Mouse (Mus musculus) stomach, embryonic 16.5 days (tissue): ENCODE measurements around the gene Gabbr2. TPM values are rescaled to one million over a fixed set of nuclear protein-coding genes. Genes with fewer than 3 reads are reported as not detected.
A peak's percentile ranks its signal among the peaks of the same experiment; 100 is the strongest.

ENCODE experiments used
- ATAC-seq: fragments of 200-750 bp; cut with Nextera tagmentation; 2 replicates; pipeline ENCODE4 v1.8.0; 2017; ENCODE audit warnings: moderate number of reproducible peaks, moderate TSS enrichment; ENCODE audit not compliant: insufficient read depth, low FRiP score
- H3K27ac ChIP-seq: fragments of 300-500 bp; sonication (generic); 2 replicates; pipeline ENCODE4 v1.5.1; 2014; ENCODE audit warnings: low read length
- H3K27me3 ChIP-seq: fragments of 300-500 bp; sonication (generic); 2 replicates; pipeline ENCODE4 v1.6.1; 2014; ENCODE audit warnings: low read length, control low read depth, mixed read lengths; ENCODE audit not compliant: control insufficient read depth, insufficient read depth
- H3K36me3 ChIP-seq: fragments of 300-500 bp; sonication (generic); 2 replicates; pipeline ENCODE4 v1.6.1; 2014; ENCODE audit warnings: low read length; ENCODE audit not compliant: control insufficient read depth, insufficient read depth
- H3K4me1 ChIP-seq: fragments of 300-500 bp; sonication (generic); 2 replicates; pipeline ENCODE4 v1.6.1; 2014; ENCODE audit warnings: low read length, control low read depth, mixed read lengths; ENCODE audit not compliant: control insufficient read depth, insufficient read depth
- H3K4me2 ChIP-seq: fragments of 300-500 bp; sonication (generic); 2 replicates; pipeline ENCODE4 v1.6.1; 2014; ENCODE audit warnings: low read depth, low read length, mixed read lengths
- H3K4me3 ChIP-seq: fragments of 300-500 bp; sonication (generic); replicated peaks from 2 replicates; pipeline ENCODE4 v1.5.1; 2014; ENCODE audit warnings: mild to moderate bottlenecking, low read length
- H3K9ac ChIP-seq: fragments of 300-500 bp; sonication (generic); 2 replicates; pipeline ENCODE4 v1.6.1; 2014; ENCODE audit warnings: low read length
- H3K9me3 ChIP-seq: fragments of 300-500 bp; sonication (generic); replicated peaks from 2 replicates; pipeline ENCODE4 v1.6.1; 2016; ENCODE audit warnings: low read length, control low read depth; ENCODE audit not compliant: control insufficient read depth
- WGBS: fragments of 180-500 bp; shearing (Covaris S2); extraction: QIAGEN DNeasy Blood & Tissue Kit; methylation state at CpG from one replicate; pipeline ENCODE4 v1.1.7; 2014; 5-methylcytosine and 5-hydroxymethylcytosine counted together
- polyA plus RNA-seq: library from polyadenylated mRNA; unstranded; fragments of >200 nt; fragmentation: Nextera tagmentation; extraction: Ambion mirVana; gene quantifications from 2 replicates; pipeline ENCODE4 v1.2.1, GENCODE M21; 2015

Gene Gabbr2
- polyA plus RNA-seq, 1 experiment from 2014 or later, result 0.10 TPM

GRCm38 (mm10) chr4:46837362-46837761 is 154.3 kb downstream of the Gabbr2 start:
- Histone ChIP-seq H3K9me3 (no peaks in the 10 kb centered on the region), H3K9ac (no peak overlapping the region), H3K36me3 (no peaks in the 10 kb centered on the region), H3K4me3 (no peak overlapping the region), H3K4me1 (no peaks in the 10 kb centered on the region), H3K4me2 (no peak overlapping the region), H3K27ac (no peak overlapping the region), H3K27me3 (no peaks in the 10 kb centered on the region)
- 75% methylated on average over 7 of the region's 7 CpGs for WGBS
- no peak for ATAC-seq

GRCm38 (mm10) chr4:46836065-46836464 is 155.6 kb downstream of the Gabbr2 start:
- no peak overlapping the region for H3K4me2 ChIP-seq
- no peaks in the 10 kb centered on the region for H3K27me3 ChIP-seq
- H3K9me3 ChIP-seq, result no peaks in the 10 kb centered on the region
- H3K27ac ChIP-seq, result no peak overlapping the region
- no peak overlapping the region for H3K4me3 ChIP-seq
- ATAC-seq, result no peak
- WGBS, result 72% methylated on average over 18 of the region's 18 CpGs
- no peaks in the 10 kb centered on the region for H3K4me1 ChIP-seq
- H3K36me3 ChIP-seq, result no peaks in the 10 kb centered on the region
- H3K9ac ChIP-seq, result no peak overlapping the region

GRCm38 (mm10) chr4:46835064-46835463 is 156.6 kb downstream of the Gabbr2 start:
- Histone ChIP-seq H3K4me3 (no peak overlapping the region), H3K9ac (no peak overlapping the region), H3K36me3 (no peaks in the 10 kb centered on the region), H3K9me3 (no peaks in the 10 kb centered on the region), H3K4me2 (no peak overlapping the region), H3K27ac (no peak overlapping the region), H3K4me1 (no peaks in the 10 kb centered on the region), H3K27me3 (no peaks in the 10 kb centered on the region)
- ATAC-seq, result no peak
- 92% methylated on average over 14 of the region's 14 CpGs for WGBS

GRCm38 (mm10) chr4:46832834-46833544 is 158.7 kb downstream of the Gabbr2 start:
- Histone ChIP-seq H3K4me3 (no peak overlapping the region), H3K9ac (no peak overlapping the region)
- WGBS, result 48% methylated on average over 12 of the region's 12 CpGs

GRCm38 (mm10) chr4:46829656-46830055 is 162.0 kb downstream of the Gabbr2 start:
- H3K9me3 ChIP-seq, result no peaks in the 10 kb centered on the region
- H3K27ac ChIP-seq, result no peak overlapping the region
- ATAC-seq, result no peak
- peaks cover 11% of the 10 kb centered on the region for H3K4me1 ChIP-seq
- no peak overlapping the region for H3K4me3 ChIP-seq
- 46% methylated on average over 2 of the region's 2 CpGs for WGBS
- H3K27me3 ChIP-seq, result no peaks in the 10 kb centered on the region
- no peak overlapping the region for H3K4me2 ChIP-seq
- no peak overlapping the region for H3K9ac ChIP-seq
- H3K36me3 ChIP-seq, result no peaks in the 10 kb centered on the region

More at GRCm38 (mm10) chr4:46832834-46833544, 158.7 kb downstream of the Gabbr2 start:
- H3K9me3 ChIP-seq, result no peaks in the 10 kb centered on the region
- H3K27me3 ChIP-seq, result no peaks in the 10 kb centered on the region
- H3K36me3 ChIP-seq, result no peaks in the 10 kb centered on the region
- H3K27ac ChIP-seq, result no peak overlapping the region
- H3K4me1 ChIP-seq, result no peaks in the 10 kb centered on the region
- no peak overlapping the region for H3K4me2 ChIP-seq
- ATAC-seq, result no peak

- H3K4me3 ChIP-seq, result no peak overlapping the region
- no peak overlapping the region for H3K9ac ChIP-seq
- 75% methylated on average over 5 of the region's 5 CpGs for WGBS
- no peak for ATAC-seq
- H3K4me2 ChIP-seq, result no peak overlapping the region
- H3K27me3 ChIP-seq, result no peaks in the 10 kb centered on the region
- no peaks in the 10 kb centered on the region for H3K9me3 ChIP-seq
- peaks cover 11% of the 10 kb centered on the region for H3K4me1 ChIP-seq
- no peak overlapping the region for H3K27ac ChIP-seq
- no peaks in the 10 kb centered on the region for H3K36me3 ChIP-seq
These were observed 163.5 kb downstream of the Gabbr2 start for GRCm38 (mm10) chr4:46828141-46828571.

- Histone ChIP-seq H3K27ac (no peak overlapping the region), H3K4me3 (no peak overlapping the region)
These were observed 164.2 kb downstream of the Gabbr2 start for GRCm38 (mm10) chr4:46827471-46827870.

GRCm38 (mm10) chr4:46825846-46826529 is 165.7 kb downstream of the Gabbr2 start:
- H3K9me3 ChIP-seq, result no peaks in the 10 kb centered on the region
- H3K27me3 ChIP-seq, result no peaks in the 10 kb centered on the region
- no peak overlapping the region for H3K4me2 ChIP-seq
- no peaks in the 10 kb centered on the region for H3K36me3 ChIP-seq
- H3K4me1 ChIP-seq, result peaks cover 11% of the 10 kb centered on the region
- H3K27ac ChIP-seq, result no peak overlapping the region
- WGBS, result 73% methylated on average over 10 of the region's 10 CpGs
- peak; percentile 60; the same call in 1 of the 2 replicates for ATAC-seq
- no peak overlapping the region for H3K9ac ChIP-seq
- no peak overlapping the region for H3K4me3 ChIP-seq

More at GRCm38 (mm10) chr4:46827471-46827870, 164.2 kb downstream of the Gabbr2 start:
- Histone ChIP-seq H3K4me1 (peaks cover 11% of the 10 kb centered on the region), H3K36me3 (no peaks in the 10 kb centered on the region), H3K4me2 (no peak overlapping the region), H3K9me3 (no peaks in the 10 kb centered on the region), H3K9ac (no peak overlapping the region), H3K27me3 (no peaks in the 10 kb centered on the region)
- no peak for ATAC-seq
- 54% methylated on average over 9 of the region's 9 CpGs for WGBS

- H3K4me1 ChIP-seq, result peaks cover 11% of the 10 kb centered on the region
- H3K9me3 ChIP-seq, result no peaks in the 10 kb centered on the region
- no peak overlapping the region for H3K27ac ChIP-seq
- ATAC-seq, result no peak
- H3K4me2 ChIP-seq, result no peak overlapping the region
- 75% methylated on average over 14 of the region's 14 CpGs for WGBS
- no peak overlapping the region for H3K4me3 ChIP-seq
- no peaks in the 10 kb centered on the region for H3K36me3 ChIP-seq
- no peaks in the 10 kb centered on the region for H3K27me3 ChIP-seq
- H3K9ac ChIP-seq, result no peak overlapping the region
These were observed 167.9 kb downstream of the Gabbr2 start for GRCm38 (mm10) chr4:46823738-46824137.
